ENCODE assay signal across 9 mouse cellular contexts in genomic region chr8:107815775-107816174, GRCm38 (mm10).
DNase-seq lines count a peak whose midpoint lies in the region; ATAC-seq lines count a peak whose summit lies in the region.
"Had no signal": no experiment of that assay in that cellular context is flagged by ENCODE, and none has a peak within 500 bp of the region (broad histone marks: within the 10 kb centered on the region; RNA-seq: fewer than 3 reads in every experiment).

No protein-coding gene starts in this region.

- peaks cover 37% of the 10 kb centered on the region for H3K4me1 ChIP-seq in hindbrain, embryonic 12.5 days
- H3K4me1 ChIP-seq in hindbrain, embryonic 10.5 days (replicated peaks), result peaks cover 33% of the 10 kb centered on the region

- no peaks in the 10 kb centered on the region for H3K9me3 ChIP-seq in hindbrain, embryonic 12.5 days (replicated peaks)
- no peaks in the 10 kb centered on the region for H3K9me3 ChIP-seq in hindbrain, embryonic 10.5 days
- H3K9me3 ChIP-seq: embryonic facial prominence, embryonic 15.5 days; neural tube, embryonic 15.5 days had no signal

- no peak overlapping the region for H3K4me3 ChIP-seq in hindbrain, embryonic 12.5 days
- H3K4me3 ChIP-seq in hindbrain, embryonic 10.5 days, result no peak overlapping the region
- H3K4me3 ChIP-seq: embryonic facial prominence, embryonic 15.5 days; neural tube, embryonic 15.5 days had no signal

- H3K4me2 ChIP-seq in hindbrain, embryonic 12.5 days (replicated peaks), result no peak overlapping the region
- H3K4me2 ChIP-seq: embryonic facial prominence, embryonic 15.5 days; neural tube, embryonic 15.5 days had no signal

- H3K36me3 ChIP-seq in hindbrain, embryonic 12.5 days, result no peaks in the 10 kb centered on the region
- no peaks in the 10 kb centered on the region for H3K36me3 ChIP-seq in hindbrain, embryonic 10.5 days
- H3K36me3 ChIP-seq: embryonic facial prominence, embryonic 15.5 days; neural tube, embryonic 15.5 days had no signal

- DNase-seq in hindbrain, embryonic 10.5 days (ENCODE audit: low spot score), result no peak
- DNase-seq in lung, postnatal 10 days, result peak; percentile 8
- DNase-seq in lung, postnatal 36 days, result no peak
- DNase-seq in adipocyte (ENCODE audit: low spot score), result peak; percentile 30
- peak; percentile 61 for DNase-seq in retina, postnatal 1 day
- DNase-seq in yolk sac, embryonic 10.5 days (ENCODE audit: low spot score), result no peak

- peak overlapping the region; percentile 70; the same call in 1 of the 2 replicates for H3K27ac ChIP-seq in hindbrain, embryonic 12.5 days
- H3K27ac ChIP-seq in hindbrain, embryonic 10.5 days, result no peak overlapping the region
- H3K27ac ChIP-seq: embryonic facial prominence, embryonic 15.5 days; neural tube, embryonic 15.5 days had no signal

- WGBS in hindbrain, embryonic 12.5 days, result 24% methylated on average over 3 of the region's 3 CpGs
- WGBS in hindbrain, embryonic 10.5 days, result 29% methylated on average over 3 of the region's 3 CpGs

- no peak for ATAC-seq in hindbrain, embryonic 12.5 days (ENCODE audit: low FRiP score)

- peaks cover 4% of the 10 kb centered on the region; the same call in 1 of the 2 replicates for H3K27me3 ChIP-seq in hindbrain, embryonic 12.5 days
- peaks cover 3% of the 10 kb centered on the region; the same call in 1 of the 2 replicates for H3K27me3 ChIP-seq in hindbrain, embryonic 10.5 days (ENCODE audit: insufficient read depth, poor library complexity, severe bottlenecking)
- H3K27me3 ChIP-seq: neural tube, embryonic 15.5 days had no signal

- H3K9ac ChIP-seq in hindbrain, embryonic 12.5 days, result no peak overlapping the region
- H3K9ac ChIP-seq: embryonic facial prominence, embryonic 15.5 days; neural tube, embryonic 15.5 days had no signal

Comparison
In these comparisons a context has a peak if more than half of its experiments do, and no peak if none do; other contexts are left out.
1. DNase-seq: peak in lung, postnatal 10 days (single experiment), adipocyte (single experiment) and retina, postnatal 1 day (single experiment); none in hindbrain, embryonic 10.5 days (single experiment), lung, postnatal 36 days (single experiment) and yolk sac, embryonic 10.5 days (single experiment).